Mouse (Mus musculus) hindbrain, postnatal 0 days (tissue): ENCODE results near the gene Anapc15-ps. TPM values are rescaled to one million over a fixed set of nuclear protein-coding genes. Genes with fewer than 3 reads are reported as not detected.
"Not testable (repeated sequence)": the region's sequence is repeated elsewhere in the genome, so short reads cannot be mapped to it uniquely, and the experiment has no call there.

Experiments
- ATAC-seq: fragments of 200-750 bp; cut with Nextera tagmentation; 2 replicates; pipeline ENCODE4 v1.8.0; 2017; ENCODE audit warnings: mild to moderate bottlenecking, moderate TSS enrichment, moderate library complexity
- DNase-seq: peaks from one replicate; pipeline ENCODE4 v3.0.0-alpha.2; 2015; ENCODE audit warnings: low spot score
- H3K27ac ChIP-seq: fragments of 300-500 bp; sonication (generic); 2 replicates; pipeline ENCODE4 v1.5.1; 2014; ENCODE audit warnings: mild to moderate bottlenecking
- H3K27me3 ChIP-seq: fragments of 300-500 bp; sonication (generic); 2 replicates; pipeline ENCODE4 v1.6.1; 2014; ENCODE audit warnings: low read length, mixed read lengths; ENCODE audit not compliant: insufficient read depth
- H3K36me3 ChIP-seq: fragments of 300-500 bp; sonication (generic); 2 replicates; pipeline ENCODE4 v1.6.1; 2014; ENCODE audit warnings: low read length, mixed read lengths; ENCODE audit not compliant: insufficient read depth
- H3K4me1 ChIP-seq: fragments of 300-500 bp; sonication (generic); 2 replicates; pipeline ENCODE4 v1.6.1; 2014; ENCODE audit warnings: antibody characterized with exemption, low read length, mixed read lengths; ENCODE audit not compliant: insufficient read depth
- H3K4me2 ChIP-seq: fragments of 300-500 bp; sonication (generic); 2 replicates; pipeline ENCODE4 v1.6.1; 2014; ENCODE audit warnings: low read depth, mild to moderate bottlenecking, low read length, moderate library complexity, mixed read lengths
- H3K4me3 ChIP-seq: fragments of 300-500 bp; sonication (generic); 2 replicates; pipeline ENCODE4 v1.5.1; 2014; ENCODE audit warnings: low read length
- H3K9ac ChIP-seq: fragments of 300-500 bp; sonication (generic); replicated peaks from 2 replicates; pipeline ENCODE4 v1.6.1; 2014; ENCODE audit warnings: mild to moderate bottlenecking, low read length, moderate library complexity, mixed read lengths
- H3K9me3 ChIP-seq: fragments of 300-500 bp; sonication (generic); 2 replicates; pipeline ENCODE4 v1.6.1; 2016; ENCODE audit warnings: low read length, mixed read lengths
- CTCF ChIP-seq: IDR thresholded peaks from 2 replicates; pipeline ENCODE4 v1.5.1; 2016; ENCODE audit warnings: antibody characterized with exemption, control low read depth, low read depth
- WGBS: fragments of 180-500 bp; shearing (Covaris S2); extraction: QIAGEN DNeasy Blood & Tissue Kit; methylation state at CpG from one replicate; pipeline ENCODE4 v1.1.7; 2014; 5-methylcytosine and 5-hydroxymethylcytosine counted together
- polyA plus RNA-seq: library from polyadenylated mRNA; unstranded; fragments of >200 nt; fragmentation: Nextera tagmentation; extraction: Ambion mirVana; gene quantifications from 2 replicates; pipeline ENCODE4 v1.2.1, GENCODE M21; 2015
- total RNA-seq: library from RNA; depleted of rRNA; stranded (reverse); fragments of >200 nt; gene quantifications from 2 replicates; pipeline ENCODE4 v1.2.3, GENCODE M21; 2014

The Anapc15-ps gene
- total and polyA plus RNA-seq, 2 experiments from 2014 or later, result not detected

GRCm38 (mm10) chr10:95634751-95635150 is 38.5 kb downstream of the Anapc15-ps start:
- no peak overlapping the region for H3K9ac ChIP-seq
- no peaks in the 10 kb centered on the region for H3K4me1 ChIP-seq
- no peaks in the 10 kb centered on the region for H3K36me3 ChIP-seq
- WGBS, result 92% methylated on average over 15 of the region's 15 CpGs
- no peak for ATAC-seq
- H3K4me3 ChIP-seq, result no peak overlapping the region
- no peak for DNase-seq
- no peak for TF ChIP-seq CTCF
- no peaks in the 10 kb centered on the region for H3K9me3 ChIP-seq
- H3K4me2 ChIP-seq, result no peak overlapping the region
- no peak overlapping the region for H3K27ac ChIP-seq
- H3K27me3 ChIP-seq, result no peaks in the 10 kb centered on the region

GRCm38 (mm10) chr10:95634261-95634660 is 39.0 kb downstream of the Anapc15-ps start:
- DNase-seq (no peak), ATAC-seq (no peak)
- Histone ChIP-seq H3K4me2 (no peak overlapping the region), H3K9ac (no peak overlapping the region), H3K36me3 (no peaks in the 10 kb centered on the region), H3K4me1 (no peaks in the 10 kb centered on the region), H3K9me3 (no peaks in the 10 kb centered on the region), H3K27me3 (no peaks in the 10 kb centered on the region), H3K4me3 (no peak overlapping the region), H3K27ac (no peak overlapping the region)
- WGBS, result 83% methylated on average over 9 of the region's 9 CpGs
- TF ChIP-seq CTCF, result no peak

GRCm38 (mm10) chr10:95631568-95631967 is 41.7 kb downstream of the Anapc15-ps start:
- no peak for ATAC-seq
- Histone ChIP-seq H3K27me3 (no peaks in the 10 kb centered on the region), H3K36me3 (no peaks in the 10 kb centered on the region), H3K27ac (no peak overlapping the region), H3K9me3 (no peaks in the 10 kb centered on the region), H3K4me3 (no peak overlapping the region), H3K4me2 (no peak overlapping the region), H3K9ac (no peak overlapping the region), H3K4me1 (no peaks in the 10 kb centered on the region)
- no peak for DNase-seq
- TF ChIP-seq CTCF, result no peak
- WGBS, result 69% methylated on average over 2 of the region's 2 CpGs

- Histone ChIP-seq H3K9me3 (no peaks in the 10 kb centered on the region), H3K4me3 (no peak overlapping the region), H3K36me3 (no peaks in the 10 kb centered on the region), H3K27me3 (no peaks in the 10 kb centered on the region), H3K9ac (no peak overlapping the region), H3K4me2 (no peak overlapping the region), H3K4me1 (no peaks in the 10 kb centered on the region), H3K27ac (no peak overlapping the region)
- DNase-seq (no peak), ATAC-seq (no peak)
- WGBS, result 83% methylated on average over 10 of the region's 10 CpGs
- no peak for TF ChIP-seq CTCF
These were observed 42.4 kb downstream of the Anapc15-ps start for GRCm38 (mm10) chr10:95630726-95631345.

GRCm38 (mm10) chr10:95630166-95630565 is 43.1 kb downstream of the Anapc15-ps start:
- DNase-seq, H3K27ac ChIP-seq, H3K9me3 ChIP-seq, H3K4me2 ChIP-seq, H3K27me3 ChIP-seq, H3K4me3 ChIP-seq, ATAC-seq, H3K4me1 ChIP-seq, H3K9ac ChIP-seq, H3K36me3 ChIP-seq: not testable (repeated sequence)
- 78% methylated on average over 4 of the region's 4 CpGs for WGBS

- H3K27ac ChIP-seq, result no peak overlapping the region
- no peak overlapping the region for H3K4me3 ChIP-seq
- no peaks in the 10 kb centered on the region for H3K9me3 ChIP-seq
- 70% methylated on average over 2 of the region's 2 CpGs for WGBS
- DNase-seq (no peak), ATAC-seq (no peak)
- H3K4me1 ChIP-seq, result no peaks in the 10 kb centered on the region
- no peak for TF ChIP-seq CTCF
- no peaks in the 10 kb centered on the region for H3K27me3 ChIP-seq
- H3K36me3 ChIP-seq, result no peaks in the 10 kb centered on the region
- no peak overlapping the region for H3K4me2 ChIP-seq
- no peak overlapping the region for H3K9ac ChIP-seq
These were observed 44.9 kb downstream of the Anapc15-ps start for GRCm38 (mm10) chr10:95628338-95628737.

- H3K9ac ChIP-seq, result no peak overlapping the region
- no peaks in the 10 kb centered on the region for H3K9me3 ChIP-seq
- no peak for DNase-seq
- no peaks in the 10 kb centered on the region for H3K4me1 ChIP-seq
- H3K27ac ChIP-seq, result no peak overlapping the region
- WGBS, result 81% methylated on average over 6 of the region's 6 CpGs
- H3K36me3 ChIP-seq, result no peaks in the 10 kb centered on the region
- ATAC-seq, result no peak
- no peak overlapping the region for H3K4me3 ChIP-seq
- H3K27me3 ChIP-seq, result no peaks in the 10 kb centered on the region
- H3K4me2 ChIP-seq, result no peak overlapping the region
- TF ChIP-seq CTCF, result no peak
These were observed 45.9 kb downstream of the Anapc15-ps start for GRCm38 (mm10) chr10:95627381-95627780.
